Mouse (Mus musculus) stomach, embryonic 14.5 days (tissue): ENCODE data around the gene Depdc5. TPM values are rescaled to one million over a fixed set of nuclear protein-coding genes. Genes with fewer than 3 reads are reported as not detected.

ENCODE experiments used
- ATAC-seq: fragments of 200-750 bp; cut with Nextera tagmentation; 2 replicates; pipeline ENCODE4 v1.8.0; 2017; ENCODE audit warnings: low read depth, moderate TSS enrichment; ENCODE audit not compliant: insufficient number of reproducible peaks, insufficient read depth, low FRiP score
- H3K27ac ChIP-seq: fragments of 300-500 bp; sonication (generic); 2 replicates; pipeline ENCODE4 v1.5.1; 2014; ENCODE audit warnings: mild to moderate bottlenecking, low read length, moderate library complexity, mixed read lengths
- H3K27me3 ChIP-seq: fragments of 300-500 bp; sonication (generic); 2 replicates; pipeline ENCODE4 v1.6.1; 2014; ENCODE audit warnings: low read length, control low read depth, mixed read lengths; ENCODE audit not compliant: control insufficient read depth, insufficient read depth
- H3K36me3 ChIP-seq: fragments of 300-500 bp; sonication (generic); 2 replicates; pipeline ENCODE4 v1.6.1; 2014; ENCODE audit warnings: mild to moderate bottlenecking, control low read depth, low read length, moderate library complexity, mixed read lengths; ENCODE audit not compliant: control insufficient read depth, insufficient read depth
- H3K4me1 ChIP-seq: fragments of 300-500 bp; sonication (generic); 2 replicates; pipeline ENCODE4 v1.6.1; 2014; ENCODE audit warnings: low read length, control low read depth, mixed read lengths; ENCODE audit not compliant: control insufficient read depth, insufficient read depth
- H3K4me2 ChIP-seq: fragments of 300-500 bp; sonication (generic); replicated peaks from 2 replicates; pipeline ENCODE4 v1.6.1; 2014; ENCODE audit warnings: low read depth, low read length, control low read depth
- H3K4me3 ChIP-seq: fragments of 300-500 bp; sonication (generic); 2 replicates; pipeline ENCODE4 v1.5.1; 2014; ENCODE audit warnings: low read depth, low read length, control low read depth
- H3K9ac ChIP-seq: fragments of 300-500 bp; sonication (generic); replicated peaks from 2 replicates; pipeline ENCODE4 v1.6.1; 2014; ENCODE audit warnings: low read depth, mild to moderate bottlenecking, control low read depth, low read length, moderate library complexity, mixed read lengths
- H3K9me3 ChIP-seq: fragments of 300-500 bp; sonication (generic); 2 replicates; pipeline ENCODE4 v1.6.1; 2016; ENCODE audit warnings: low read depth, low read length, control low read depth; ENCODE audit not compliant: control insufficient read depth
- WGBS: fragments of 180-500 bp; shearing (Covaris S2); extraction: QIAGEN DNeasy Blood & Tissue Kit; methylation state at CpG from one replicate; pipeline ENCODE4 v1.1.7; 2014; 5-methylcytosine and 5-hydroxymethylcytosine counted together
- polyA plus RNA-seq: library from polyadenylated mRNA; unstranded; fragments of >200 nt; fragmentation: Nextera tagmentation; extraction: Ambion mirVana; gene quantifications from 2 replicates; pipeline ENCODE4 v1.2.1, GENCODE M21; 2014

Gene Depdc5
- polyA plus RNA-seq, 1 experiment from 2014 or later: 25.4 TPM

- no peaks in the 10 kb centered on the region for H3K9me3 ChIP-seq
- 66% methylated on average over 4 of the region's 4 CpGs for WGBS
- no peaks in the 10 kb centered on the region for H3K27me3 ChIP-seq
- no peak overlapping the region for H3K4me3 ChIP-seq
- peaks cover 4% of the 10 kb centered on the region; the same call in 1 of the 2 replicates for H3K4me1 ChIP-seq
- no peak overlapping the region for H3K4me2 ChIP-seq
- no peaks in the 10 kb centered on the region for H3K36me3 ChIP-seq
- H3K9ac ChIP-seq: no peak overlapping the region
- no peak overlapping the region for H3K27ac ChIP-seq
- ATAC-seq: no peak
Observed at GRCm38 (mm10) chr5:33007371-33007770, 143.9 kb downstream of the Depdc5 start.

- WGBS: 69% methylated on average over 2 of the region's 2 CpGs
- peaks cover 4% of the 10 kb centered on the region; the same call in 1 of the 2 replicates for H3K4me1 ChIP-seq
- ATAC-seq: no peak
- no peak overlapping the region for H3K9ac ChIP-seq
- no peak overlapping the region for H3K4me2 ChIP-seq
- no peaks in the 10 kb centered on the region for H3K36me3 ChIP-seq
- no peaks in the 10 kb centered on the region for H3K9me3 ChIP-seq
- H3K27ac ChIP-seq: no peak overlapping the region
- no peaks in the 10 kb centered on the region for H3K27me3 ChIP-seq
- H3K4me3 ChIP-seq: no peak overlapping the region
Observed at GRCm38 (mm10) chr5:33009301-33009700, 145.8 kb downstream of the Depdc5 start.

- no peaks in the 10 kb centered on the region for H3K36me3 ChIP-seq
- WGBS: 79% methylated on average over 14 of the region's 14 CpGs
Observed at GRCm38 (mm10) chr5:33009818-33010812, 146.6 kb downstream of the Depdc5 start.

GRCm38 (mm10) chr5:33011132-33012106 lies 147.9 kb downstream of the Depdc5 start:
- no peak overlapping the region for H3K4me2 ChIP-seq

More at GRCm38 (mm10) chr5:33009818-33010812, 146.6 kb downstream of the Depdc5 start:
- peaks cover 4% of the 10 kb centered on the region; the same call in 1 of the 2 replicates for H3K4me1 ChIP-seq
- no peak overlapping the region for H3K9ac ChIP-seq
- ATAC-seq: no peak
- no peak overlapping the region for H3K4me3 ChIP-seq
- H3K27me3 ChIP-seq: no peaks in the 10 kb centered on the region
- H3K9me3 ChIP-seq: no peaks in the 10 kb centered on the region
- no peak overlapping the region for H3K27ac ChIP-seq
- no peak overlapping the region for H3K4me2 ChIP-seq

GRCm38 (mm10) chr5:33014096-33014495 lies 150.6 kb downstream of the Depdc5 start:
- WGBS: 70% methylated on average over 1 of the region's 1 CpGs
- no peak for ATAC-seq

More at GRCm38 (mm10) chr5:33011132-33012106, 147.9 kb downstream of the Depdc5 start:
- Histone ChIP-seq H3K27me3 (no peaks in the 10 kb centered on the region), H3K4me1 (peaks cover 4% of the 10 kb centered on the region; the same call in 1 of the 2 replicates), H3K36me3 (no peaks in the 10 kb centered on the region), H3K9me3 (no peaks in the 10 kb centered on the region), H3K27ac (no peak overlapping the region; the same call in 1 of the 2 replicates), H3K4me3 (no peak overlapping the region), H3K9ac (no peak overlapping the region)
- ATAC-seq: no peak
- WGBS: 42% methylated on average over 15 of the region's 15 CpGs

GRCm38 (mm10) chr5:33015579-33015978 lies 152.1 kb downstream of the Depdc5 start:
- peaks cover 15% of the 10 kb centered on the region; the same call in 1 of the 2 replicates for H3K4me1 ChIP-seq
- no peak overlapping the region for H3K9ac ChIP-seq
- WGBS: 57% methylated on average over 5 of the region's 5 CpGs
- H3K27ac ChIP-seq: no peak overlapping the region
- H3K4me3 ChIP-seq: no peak overlapping the region
- H3K4me2 ChIP-seq: no peak overlapping the region
- H3K36me3 ChIP-seq: no peaks in the 10 kb centered on the region
- no peaks in the 10 kb centered on the region for H3K9me3 ChIP-seq
- ATAC-seq: no peak
- H3K27me3 ChIP-seq: no peaks in the 10 kb centered on the region

More at GRCm38 (mm10) chr5:33014096-33014495, 150.6 kb downstream of the Depdc5 start:
- Histone ChIP-seq H3K4me1 (peaks cover 6% of the 10 kb centered on the region; the same call in 1 of the 2 replicates), H3K9ac (no peak overlapping the region), H3K27ac (no peak overlapping the region), H3K9me3 (no peaks in the 10 kb centered on the region), H3K4me2 (no peak overlapping the region), H3K27me3 (no peaks in the 10 kb centered on the region), H3K36me3 (no peaks in the 10 kb centered on the region), H3K4me3 (no peak overlapping the region)

- 5% methylated on average over 15 of the region's 15 CpGs for WGBS
- peak; percentile 54 for ATAC-seq
Observed at GRCm38 (mm10) chr5:33018189-33018560, 154.7 kb downstream of the Depdc5 start.

More at GRCm38 (mm10) chr5:33018189-33018560, 154.7 kb downstream of the Depdc5 start:
- peak overlapping the region; percentile 82 for H3K9ac ChIP-seq
- peaks cover under 1% of the 10 kb centered on the region; the same call in 1 of the 2 replicates for H3K36me3 ChIP-seq
- no peaks in the 10 kb centered on the region for H3K9me3 ChIP-seq
- H3K4me1 ChIP-seq: peaks cover 14% of the 10 kb centered on the region; the same call in 1 of the 2 replicates
- peak overlapping the region; percentile 89 for H3K4me3 ChIP-seq
- H3K27me3 ChIP-seq: no peaks in the 10 kb centered on the region
- peak overlapping the region; percentile 78 for H3K4me2 ChIP-seq
- H3K27ac ChIP-seq: peak overlapping the region; percentile 99
